Mouse (Mus musculus) spleen, adult 18-20 months (tissue): ENCODE measurements around the gene Gm32802.
"Not testable (repeated sequence)": the region's sequence is repeated elsewhere in the genome, so short reads cannot be mapped to it uniquely, and the experiment has no call there.

Experiments
- DNase-seq, 2 experiments: peaks; one replicate each; pipeline ENCODE4 v3.0.0; 2022; ENCODE audit warnings: mixed read lengths in 2 of 2

Gene Gm32802

DNA sequence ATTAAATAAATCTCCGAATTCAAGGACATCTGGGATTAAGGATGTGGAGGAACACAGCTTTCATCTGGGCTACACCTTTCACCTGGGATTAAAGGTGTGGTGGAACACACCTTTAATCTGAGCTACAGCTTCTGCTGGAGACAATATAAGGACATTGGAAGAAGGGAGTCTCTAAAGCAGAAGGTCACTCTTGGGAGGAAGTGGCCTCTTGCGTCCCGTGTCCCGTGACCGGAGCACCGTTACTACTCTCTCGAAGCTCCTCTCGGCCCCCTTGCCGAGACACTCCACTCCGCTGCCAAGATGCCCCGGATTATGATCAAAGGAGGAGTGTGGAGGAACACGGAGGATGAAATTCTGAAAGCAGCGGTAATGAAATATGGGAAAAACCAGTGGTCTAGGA lies at the start of gene Gm32802:
Gm32802 (plus strand) TSS at position 301 of the 400 bp plus-strand sequence.
- not testable (repeated sequence) for DNase-seq

DNA sequence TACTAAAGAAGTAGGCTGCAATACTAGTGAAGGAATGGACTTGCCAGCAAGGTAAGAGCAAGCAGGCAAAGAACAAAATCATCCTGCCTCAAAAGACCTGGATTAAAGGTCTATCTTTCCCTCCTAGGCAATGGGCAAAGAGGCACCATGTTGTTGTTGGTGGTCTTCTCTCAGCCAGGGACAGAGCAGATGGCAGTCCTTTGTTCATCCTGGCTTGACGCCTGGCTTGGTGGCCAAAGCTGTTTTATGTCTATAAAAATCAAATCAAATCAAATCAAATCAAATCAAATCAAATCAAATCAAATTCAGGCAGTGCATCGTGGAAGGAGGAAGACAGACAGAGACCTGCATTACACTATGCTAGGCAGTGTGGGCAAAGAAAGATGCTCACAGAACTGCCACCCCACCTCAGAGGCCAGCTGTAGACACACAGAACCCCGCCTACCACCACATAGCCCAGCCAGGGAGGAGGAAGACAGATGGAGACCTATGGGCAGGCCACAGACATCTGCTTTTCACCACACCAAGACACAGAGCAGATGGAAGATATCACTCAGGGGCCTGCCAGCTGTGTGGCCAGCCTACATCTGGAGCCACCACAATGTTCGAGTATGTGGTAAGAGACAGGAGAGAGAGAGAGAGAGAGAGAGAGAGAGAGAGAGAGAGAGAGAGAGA lies 42.6 kb upstream of the Gm32802 start:
- not testable (repeated sequence) for DNase-seq

DNA sequence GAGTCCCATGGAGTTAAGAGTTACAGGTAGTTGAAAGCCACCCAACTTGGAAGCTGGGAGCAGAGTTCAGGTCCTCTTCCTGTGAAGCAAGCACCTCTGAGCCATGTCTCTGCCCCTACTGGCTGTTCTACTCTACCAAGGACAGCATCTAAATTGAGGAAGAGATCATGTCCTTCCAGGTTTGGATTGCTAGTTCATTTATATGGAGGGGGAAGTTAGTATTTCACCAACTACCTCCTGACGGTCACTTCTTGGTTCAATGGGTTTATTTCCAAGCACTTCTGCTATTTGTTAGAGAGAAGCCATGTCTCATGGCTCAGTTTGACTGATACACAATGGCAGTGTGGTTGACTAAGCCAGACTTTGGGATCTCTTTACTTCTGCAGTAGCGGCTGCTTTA lies 30.9 kb upstream of the Gm32802 start:
- not testable (repeated sequence) for DNase-seq

DNA sequence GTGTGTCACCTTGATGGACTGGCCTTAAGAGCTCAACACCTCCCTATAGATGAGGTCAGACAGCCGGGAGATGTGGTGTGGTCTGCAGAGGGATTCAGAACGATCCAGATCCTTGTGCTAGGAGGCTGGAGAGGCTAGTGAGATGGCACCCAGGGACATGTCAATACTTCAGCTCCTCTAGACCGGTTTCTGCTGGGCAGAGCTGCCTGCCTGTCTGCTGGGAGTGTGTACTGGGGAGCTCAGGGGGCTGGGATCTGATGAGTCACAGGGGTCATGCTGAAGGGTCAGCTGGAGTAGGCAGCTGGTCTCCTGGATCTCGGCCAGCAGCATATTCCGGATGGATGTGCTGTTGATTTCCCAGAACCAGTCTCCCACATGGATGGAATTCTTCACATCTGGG lies 25.9 kb upstream of the Gm32802 start:
- not testable (repeated sequence) for DNase-seq

DNA sequence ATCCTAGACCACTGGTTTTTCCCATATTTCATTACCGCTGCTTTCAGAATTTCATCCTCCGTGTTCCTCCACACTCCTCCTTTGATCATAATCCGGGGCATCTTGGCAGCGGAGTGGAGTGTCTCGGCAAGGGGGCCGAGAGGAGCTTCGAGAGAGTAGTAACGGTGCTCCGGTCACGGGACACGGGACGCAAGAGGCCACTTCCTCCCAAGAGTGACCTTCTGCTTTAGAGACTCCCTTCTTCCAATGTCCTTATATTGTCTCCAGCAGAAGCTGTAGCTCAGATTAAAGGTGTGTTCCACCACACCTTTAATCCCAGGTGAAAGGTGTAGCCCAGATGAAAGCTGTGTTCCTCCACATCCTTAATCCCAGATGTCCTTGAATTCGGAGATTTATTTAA lies 17.8 kb upstream of the Gm32802 start, which contains the start of gene Gm32717:
Gm32717 (minus strand) TSS at position 101 of the 400 bp plus-strand sequence.
- not testable (repeated sequence) for DNase-seq

DNA sequence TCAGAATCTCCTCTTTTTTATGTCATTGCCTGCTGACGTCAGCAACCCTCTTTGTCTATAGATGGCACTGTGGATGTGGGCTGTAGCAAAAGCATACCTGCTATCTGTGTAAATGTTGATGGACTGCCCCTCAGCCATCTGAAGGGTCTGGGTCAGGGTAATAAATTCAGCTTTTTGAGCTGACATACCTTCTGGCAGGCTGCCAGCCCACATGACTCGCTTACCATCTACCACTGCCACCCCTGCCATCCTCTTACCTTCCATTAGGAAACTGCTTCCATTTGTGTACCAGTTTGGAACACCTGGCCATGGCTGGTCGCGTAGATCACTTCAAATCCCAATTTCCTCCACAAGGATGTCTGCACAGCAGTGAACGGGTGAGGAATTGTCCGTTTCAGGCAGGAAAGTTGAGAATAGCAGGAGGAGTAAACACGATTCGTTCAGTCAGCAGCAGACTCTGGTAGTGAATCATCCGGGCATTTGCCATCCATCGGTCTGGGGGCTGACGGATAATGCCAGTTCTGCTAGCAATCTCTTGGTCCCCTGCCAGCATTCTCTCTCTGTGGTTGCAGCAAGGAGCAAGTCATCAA lies 9.4 kb upstream of the Gm32802 start:
- DNase-seq, result not testable (repeated sequence)

DNA sequence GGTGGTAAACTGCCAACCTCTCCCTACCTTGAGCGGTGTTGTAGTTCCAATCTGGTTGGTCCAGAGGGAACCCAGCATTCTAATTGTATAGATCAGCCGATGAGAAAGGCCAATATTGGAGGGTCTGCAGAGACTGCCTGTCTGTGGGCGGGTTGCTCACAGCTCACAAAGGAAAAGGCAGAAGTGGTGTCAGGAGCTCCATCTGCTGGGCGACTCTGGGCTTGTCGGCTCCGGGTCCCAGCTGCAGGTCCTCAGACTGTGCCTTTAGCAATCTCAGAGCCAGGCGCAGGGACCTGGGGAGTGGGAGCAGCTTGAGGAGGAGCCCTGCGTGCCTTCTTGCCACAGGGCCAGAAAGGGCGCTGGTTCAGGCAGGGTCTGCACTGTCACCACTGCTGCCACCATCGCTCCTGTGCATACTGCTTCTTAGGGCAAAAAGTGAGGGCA lies 7.6 kb upstream of the Gm32802 start:
- DNase-seq, result peak in 1 of 2 experiments; percentile 6

DNA sequence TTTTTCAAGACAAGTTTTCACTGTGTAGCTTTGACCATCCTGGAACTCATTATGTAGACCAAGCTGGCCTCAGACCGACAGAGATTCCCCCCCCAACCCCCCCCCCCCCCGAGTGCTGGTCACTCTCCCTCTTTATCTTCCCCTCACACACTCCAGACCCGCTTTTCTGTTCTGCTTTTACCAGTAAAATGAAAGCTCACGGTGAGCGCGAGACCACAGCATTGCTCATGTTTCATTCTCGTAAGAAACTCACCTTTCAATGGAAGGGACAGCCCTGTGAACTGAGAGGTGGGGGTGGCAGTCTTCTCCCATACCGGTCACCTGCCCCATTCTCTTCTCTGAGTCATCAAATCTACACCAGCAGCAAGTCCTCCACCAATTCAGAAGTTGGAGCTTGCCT lies 10.3 kb downstream of the Gm32802 start:
- not testable (repeated sequence) for DNase-seq

DNA sequence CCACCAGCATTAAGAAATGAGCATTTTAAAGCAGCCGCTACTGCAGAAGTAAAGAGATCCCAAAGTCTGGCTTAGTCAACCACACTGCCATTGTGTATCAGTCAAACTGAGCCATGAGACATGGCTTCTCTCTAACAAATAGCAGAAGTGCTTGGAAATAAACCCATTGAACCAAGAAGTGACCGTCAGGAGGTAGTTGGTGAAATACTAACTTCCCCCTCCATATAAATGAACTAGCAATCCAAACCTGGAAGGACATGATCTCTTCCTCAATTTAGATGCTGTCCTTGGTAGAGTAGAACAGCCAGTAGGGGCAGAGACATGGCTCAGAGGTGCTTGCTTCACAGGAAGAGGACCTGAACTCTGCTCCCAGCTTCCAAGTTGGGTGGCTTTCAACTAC lies 12.9 kb downstream of the Gm32802 start:
- not testable (repeated sequence) for DNase-seq

DNA sequence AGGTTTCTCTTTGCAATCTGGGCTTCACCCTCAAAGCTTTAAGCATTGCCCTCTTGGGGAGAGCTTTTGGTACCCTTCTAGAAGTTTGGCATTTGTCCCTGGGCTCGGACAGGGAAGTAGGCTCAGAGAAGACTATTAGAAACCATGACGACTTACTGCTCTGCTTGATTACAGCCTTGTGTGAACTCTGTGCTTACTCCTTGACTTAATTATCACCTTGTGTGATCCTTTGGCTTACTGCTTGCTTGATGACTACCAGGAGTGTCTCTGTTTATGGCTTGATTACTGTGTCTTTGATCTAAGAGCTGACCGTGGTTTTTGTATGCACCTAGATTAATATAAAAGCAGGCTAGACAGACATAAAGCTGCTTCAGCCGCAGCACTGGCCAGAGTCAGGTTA lies 19.6 kb downstream of the Gm32802 start:
- not testable (repeated sequence) for DNase-seq

DNA sequence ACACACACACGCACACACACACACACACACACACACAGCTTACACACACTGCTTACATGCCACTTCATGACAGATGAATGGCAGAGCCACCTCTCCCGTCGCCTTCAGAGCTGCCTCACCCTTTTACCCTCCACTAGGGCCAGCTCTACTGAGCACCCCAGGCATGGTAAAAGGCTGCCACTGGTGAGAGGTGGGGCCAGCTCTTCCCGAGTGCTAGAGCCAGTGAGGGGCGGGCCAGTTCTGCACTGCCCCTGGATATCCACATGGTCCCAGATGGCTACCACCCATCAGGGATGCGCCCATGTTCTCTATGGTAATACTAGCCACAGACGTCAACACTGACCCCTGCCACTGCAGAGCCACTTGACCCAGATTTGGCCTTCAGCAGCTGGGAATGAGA lies 24.1 kb downstream of the Gm32802 start:
- DNase-seq, result not testable (repeated sequence)

DNA sequence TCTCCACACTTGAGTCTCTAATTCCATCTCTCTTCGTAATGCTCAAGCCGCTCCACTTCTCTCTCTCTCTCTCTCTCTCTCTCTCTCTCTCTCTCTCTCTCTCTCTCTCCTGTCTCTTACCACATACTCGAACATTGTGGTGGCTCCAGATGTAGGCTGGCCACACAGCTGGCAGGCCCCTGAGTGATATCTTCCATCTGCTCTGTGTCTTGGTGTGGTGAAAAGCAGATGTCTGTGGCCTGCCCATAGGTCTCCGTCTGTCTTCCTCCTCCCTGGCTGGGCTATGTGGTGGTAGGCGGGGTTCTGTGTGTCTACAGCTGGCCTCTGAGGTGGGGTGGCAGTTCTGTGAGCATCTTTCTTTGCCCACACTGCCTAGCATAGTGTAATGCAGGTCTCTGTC lies 24.5 kb downstream of the Gm32802 start:
- not testable (repeated sequence) for DNase-seq

DNA sequence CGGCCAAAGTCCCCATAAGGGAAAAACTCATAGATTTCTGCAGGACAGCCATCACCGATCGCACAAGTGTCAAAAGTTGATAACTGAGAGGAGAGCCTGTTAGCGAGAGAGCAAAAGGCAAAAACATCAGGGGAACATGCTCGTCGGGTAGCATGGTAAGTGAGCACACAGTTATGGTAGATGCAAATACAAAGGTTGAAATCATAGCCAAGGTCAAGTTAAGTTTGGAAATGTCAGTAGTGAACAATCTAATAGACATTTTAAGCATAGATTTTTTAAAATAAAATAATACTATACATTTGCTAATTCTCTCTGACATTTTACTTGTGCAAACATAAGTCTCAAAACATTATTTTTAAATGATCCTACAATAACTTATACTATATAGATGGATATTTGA lies 36.5 kb downstream of the Gm32802 start, which contains the start of gene Iltifb:
Iltifb (minus strand) TSS at position 101 of the 400 bp plus-strand sequence.
- DNase-seq, result no peak

DNA sequence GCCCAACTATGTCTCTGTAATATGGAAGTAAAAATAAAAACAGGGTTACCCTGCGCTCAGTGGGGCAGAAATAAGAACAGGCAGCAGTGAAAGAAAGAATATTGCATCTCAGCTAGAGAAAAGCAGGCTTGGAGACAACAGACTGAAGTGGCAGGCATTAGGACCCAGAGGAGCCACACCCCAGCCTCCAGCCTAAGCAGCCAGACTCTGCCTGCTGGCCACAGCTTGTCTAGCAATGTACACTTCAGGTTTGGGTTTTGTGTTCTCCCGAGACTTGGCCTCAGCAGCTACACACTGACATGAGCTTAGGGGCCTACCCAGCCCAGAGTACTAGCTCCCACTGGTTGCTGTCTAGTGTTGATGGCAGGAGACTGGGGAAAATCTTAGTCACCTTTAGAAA lies 43.6 kb downstream of the Gm32802 start:
- not testable (repeated sequence) for DNase-seq
